Mouse (Mus musculus) heart, adult 2 months (tissue): Measurements from ENCODE around the gene Rnft2. TPM values are rescaled to one million over a fixed set of nuclear protein-coding genes. Genes with fewer than 3 reads are reported as not detected.

ENCODE experiments used
- DNase-seq, 2 experiments: peaks; one replicate each; pipeline ENCODE4 v3.0.0; 2021
- H3K27ac ChIP-seq: fragments of 200-600 bp; 2 replicates; pipeline ENCODE4 v1.8.1; 2022
- H3K27me3 ChIP-seq: fragments of 200-500 bp; 2 replicates; pipeline ENCODE4 v1.6.1; 2012; ENCODE audit warnings: mild to moderate bottlenecking, low read length, inconsistent platforms, mixed read lengths; ENCODE audit not compliant: control insufficient read depth, insufficient read depth
- H3K36me3 ChIP-seq: fragments of 200-500 bp; 2 replicates; pipeline ENCODE4 v1.6.1; 2012; ENCODE audit warnings: low read length, inconsistent platforms; ENCODE audit not compliant: control insufficient read depth, insufficient read depth
- H3K4me1 ChIP-seq: fragments of 200-500 bp; 2 replicates; pipeline ENCODE4 v1.6.1; 2011; ENCODE audit warnings: low read length; ENCODE audit not compliant: control insufficient read depth, insufficient read depth
- H3K4me3 ChIP-seq: fragments of 200-600 bp; 2 replicates; pipeline ENCODE4 v1.8.1; 2022
- H3K79me2 ChIP-seq: fragments of 200-500 bp; replicated peaks from 2 replicates; pipeline ENCODE4 v1.6.1; 2012; ENCODE audit warnings: mild to moderate bottlenecking, inconsistent platforms, low read length, moderate library complexity, mixed read lengths; ENCODE audit not compliant: control insufficient read depth, insufficient read depth
- H3K9ac ChIP-seq: fragments of 200-500 bp; 2 replicates; pipeline ENCODE4 v1.6.1; 2012; ENCODE audit warnings: low read depth, mild to moderate bottlenecking, control low read depth, inconsistent platforms, low read length, mixed read lengths
- CTCF ChIP-seq: fragments of 200-600 bp; IDR thresholded peaks from 2 replicates; pipeline ENCODE4 v1.8.1; 2022; ENCODE audit warnings: antibody characterized with exemption, mild to moderate bottlenecking, moderate library complexity
- EP300 ChIP-seq: fragments of 200-500 bp; IDR thresholded peaks from 2 replicates; pipeline ENCODE4 v1.6.1; 2011; ENCODE audit warnings: low read depth, low read length, control low read depth; ENCODE audit not compliant: insufficient read depth
- POLR2A ChIP-seq: fragments of 200-500 bp; IDR thresholded peaks from 2 replicates; pipeline ENCODE4 v1.6.1; 2011; ENCODE audit warnings: mild to moderate bottlenecking, low read depth, low read length, control low read depth; ENCODE audit not compliant: insufficient read depth
- WGBS: fragments of 180-500 bp; shearing (Covaris S2); methylation state at CpG from one replicate; pipeline ENCODE4 v1.1.7; 2018; 5-methylcytosine and 5-hydroxymethylcytosine counted together
- intact Hi-C: fragments of 180-260 bp; cut with DNase I; formaldehyde crosslinking; loops from one replicate; pipeline ENCODE4 v1.15.1; 2025
- polyA plus RNA-seq: library from polyadenylated mRNA; depleted of rRNA; stranded (reverse); fragments of >200 nt; gene quantifications from 2 replicates; pipeline ENCODE4 v1.2.3, GENCODE M21; 2012
- total RNA-seq, 2 experiments: library from RNA; stranded (reverse); gene quantifications; 2 replicates each; pipeline ENCODE4 v1.2.3; 2021

The Rnft2 gene
- total and polyA plus RNA-seq, 3 experiments: 0.99 to 2.2 (median 1.5) TPM

DNA sequence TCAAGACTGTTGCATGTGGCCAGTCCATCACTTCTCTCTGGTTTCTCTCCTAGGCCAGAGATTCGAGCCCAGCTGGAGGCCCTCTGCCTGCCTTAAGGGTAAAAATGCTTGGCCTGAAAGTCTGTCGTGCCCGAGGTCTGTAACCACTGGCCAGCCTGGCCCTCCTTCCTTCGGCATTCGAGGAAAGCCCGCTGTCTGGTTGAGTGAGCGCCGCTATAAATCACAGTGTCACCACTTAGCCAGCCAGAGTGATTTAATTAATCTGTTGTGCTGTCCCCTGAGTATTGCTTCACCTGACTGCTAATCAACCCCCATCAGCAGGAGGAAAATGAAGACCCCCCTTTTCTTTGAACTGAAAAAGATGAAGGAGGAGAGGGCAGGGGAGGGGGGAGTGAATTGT, 31.8 kb upstream of the Rnft2 start:
- H3K4me3 ChIP-seq: no peak overlapping the region
- H3K9ac ChIP-seq: no peak overlapping the region
- 0 out of 2 replicates have a peak, but pooled peaks cover 2% of the 10 kb centered on the region for H3K4me1 ChIP-seq
- no peak for DNase-seq
- H3K27ac ChIP-seq: no peak overlapping the region
- no peaks in the 10 kb centered on the region for H3K27me3 ChIP-seq
- no peaks in the 10 kb centered on the region for H3K36me3 ChIP-seq
- TF ChIP-seq POLR2A (no peak), EP300 (no peak), CTCF (no peak)
- 63% methylated on average over 8 of the region's 8 CpGs for WGBS
- intact Hi-C loops: no loop called here
- H3K79me2 ChIP-seq: no peaks in the 10 kb centered on the region

- Histone ChIP-seq H3K9ac (no peak overlapping the region), H3K4me3 (no peak overlapping the region), H3K27ac (no peak overlapping the region), H3K27me3 (no peaks in the 10 kb centered on the region), H3K36me3 (no peaks in the 10 kb centered on the region), H3K4me1 (0 out of 2 replicates have a peak, but pooled peaks cover 2% of the 10 kb centered on the region), H3K79me2 (no peaks in the 10 kb centered on the region)
- TF ChIP-seq EP300: no peak
- DNase-seq: no peak
- WGBS: 62% methylated on average over 7 of the region's 7 CpGs
- intact Hi-C loops: no loop called here
These were observed 31.4 kb upstream of the Rnft2 start for GRCm38 (mm10) chr5:118276281-118276680.

- Histone ChIP-seq H3K27ac (no peak overlapping the region), H3K4me1 (0 out of 2 replicates have a peak, but pooled peaks cover 2% of the 10 kb centered on the region), H3K27me3 (no peaks in the 10 kb centered on the region), H3K4me3 (no peak overlapping the region), H3K36me3 (no peaks in the 10 kb centered on the region), H3K79me2 (no peaks in the 10 kb centered on the region), H3K9ac (no peak overlapping the region)
- intact Hi-C loops: loop anchor here (2.0 kb wide), 1 partner anchor 14 kb away; no protein-coding TSS in a partner anchor
- DNase-seq: no peak
- 25% methylated on average over 9 of the region's 9 CpGs for WGBS
- TF ChIP-seq POLR2A (no peak), CTCF (no peak), EP300 (no peak)
These were observed 29.6 kb upstream of the Rnft2 start for GRCm38 (mm10) chr5:118274546-118274945.

DNA sequence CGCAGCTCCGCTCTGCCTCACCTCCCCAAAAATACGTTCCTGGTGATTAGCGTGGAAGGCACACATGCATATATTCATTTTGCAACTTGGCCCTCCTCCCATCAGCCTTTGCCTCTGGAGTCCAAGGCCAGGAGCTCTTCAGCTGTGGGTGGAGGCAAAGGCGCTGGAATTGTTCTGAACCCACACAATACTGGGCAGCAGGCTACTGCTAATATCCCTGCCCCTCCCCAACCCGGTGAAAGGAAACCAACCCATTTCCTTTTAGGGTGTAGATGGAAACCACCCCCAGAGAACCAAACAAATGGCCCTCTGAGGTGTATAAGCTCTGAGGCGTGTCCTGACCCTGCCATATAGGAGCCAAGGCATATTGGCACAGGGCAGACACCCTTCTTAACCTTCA, 28.5 kb upstream of the Rnft2 start:
- DNase-seq: peak in 1 of 2 experiments; percentile 39
- no peak overlapping the region for H3K4me3 ChIP-seq
- 52% methylated on average over 7 of the region's 7 CpGs for WGBS
- no peak overlapping the region for H3K9ac ChIP-seq
- TF ChIP-seq EP300 (0 out of 2 replicates have a peak, but pooled peaks have one; percentile 42), POLR2A (peak; percentile 49; the same call in 1 of the 2 replicates), CTCF (no peak)
- H3K79me2 ChIP-seq: no peaks in the 10 kb centered on the region
- H3K36me3 ChIP-seq: no peaks in the 10 kb centered on the region
- H3K4me1 ChIP-seq: 0 out of 2 replicates have a peak, but pooled peaks cover 2% of the 10 kb centered on the region
- peak overlapping the region; percentile 31 for H3K27ac ChIP-seq
- intact Hi-C loops: no loop called here
- H3K27me3 ChIP-seq: no peaks in the 10 kb centered on the region

DNA sequence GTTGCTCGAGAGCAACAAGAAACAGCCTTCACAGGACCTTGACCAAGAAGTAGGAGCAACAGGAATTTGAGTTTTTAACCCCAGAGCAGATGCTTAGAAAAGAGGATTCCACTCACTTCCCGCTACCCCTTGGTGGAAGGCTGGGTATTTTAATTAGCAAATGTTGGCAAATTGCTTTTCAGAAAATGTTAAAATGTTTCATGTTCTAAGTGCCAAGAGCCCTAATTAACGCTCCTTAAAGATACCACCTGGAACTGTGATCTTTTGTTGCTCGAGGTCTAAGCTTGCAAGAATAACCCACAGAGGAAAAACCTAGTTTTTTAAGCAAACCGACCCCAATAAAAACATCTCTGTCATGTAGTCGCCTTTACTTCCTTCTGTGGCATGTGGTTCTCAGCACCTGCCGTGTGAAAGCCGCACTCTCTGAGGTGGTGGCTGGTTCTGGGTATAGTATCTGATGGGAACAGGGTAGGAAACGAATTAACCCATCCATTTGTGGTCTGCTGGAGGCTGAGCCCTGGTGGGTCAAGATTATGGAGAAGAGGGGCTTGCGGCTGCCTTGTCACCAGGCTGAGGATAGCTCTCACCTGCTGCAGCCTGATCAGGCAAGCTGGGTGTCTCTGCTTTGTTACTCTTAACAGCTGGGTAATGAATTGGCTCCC, 26.7 kb upstream of the Rnft2 start:
- H3K27ac ChIP-seq: no peak overlapping the region
- no peak for DNase-seq
- H3K4me3 ChIP-seq: no peak overlapping the region
- H3K79me2 ChIP-seq: no peaks in the 10 kb centered on the region
- H3K36me3 ChIP-seq: no peaks in the 10 kb centered on the region
- TF ChIP-seq POLR2A: no peak
- TF ChIP-seq EP300: no peak
- TF ChIP-seq CTCF: no peak
- no peaks in the 10 kb centered on the region for H3K27me3 ChIP-seq
- intact Hi-C loops: no loop called here
- 71% methylated on average over 10 of the region's 10 CpGs for WGBS
- H3K4me1 ChIP-seq: 0 out of 2 replicates have a peak, but pooled peaks cover 2% of the 10 kb centered on the region
- H3K9ac ChIP-seq: no peak overlapping the region

GRCm38 (mm10) chr5:118268987-118269386, 24.1 kb upstream of the Rnft2 start:
- Histone ChIP-seq H3K36me3 (no peaks in the 10 kb centered on the region), H3K9ac (no peak overlapping the region), H3K27me3 (no peaks in the 10 kb centered on the region), H3K79me2 (no peaks in the 10 kb centered on the region), H3K4me3 (no peak overlapping the region), H3K4me1 (0 out of 2 replicates have a peak, but pooled peaks cover 2% of the 10 kb centered on the region), H3K27ac (no peak overlapping the region)
- TF ChIP-seq CTCF: peak; percentile 98; the same call in 1 of the 2 replicates
- TF ChIP-seq POLR2A: no peak
- peak; percentile 96 for TF ChIP-seq EP300
- peak; percentile 84 to 92 for DNase-seq
- 2% methylated on average over 13 of the region's 13 CpGs for WGBS
- intact Hi-C loops: loop anchor here (1.0 to 5.0 kb wide), 6 partner anchors 50 to 468 kb away; partner anchors contain the start of gene Med13l
